Mouse (Mus musculus) stomach, embryonic 16.5 days (tissue): ENCODE measurements at regions not wholly inside any gene's neighbourhood (a gene's known extent, or its start where the extent isn't known, plus 50 kb on each side); places are given as distances from the start of the nearest gene placed in this dataset.
A peak's percentile ranks its signal among the peaks of the same experiment; 100 is the strongest.

Experiments used
- ATAC-seq: fragments of 200-750 bp; cut with Nextera tagmentation; 2 replicates; pipeline ENCODE4 v1.8.0; 2017; ENCODE audit warnings: moderate number of reproducible peaks, moderate TSS enrichment; ENCODE audit not compliant: insufficient read depth, low FRiP score
- H3K27ac ChIP-seq: fragments of 300-500 bp; sonication (generic); 2 replicates; pipeline ENCODE4 v1.5.1; 2014; ENCODE audit warnings: low read length
- H3K27me3 ChIP-seq: fragments of 300-500 bp; sonication (generic); 2 replicates; pipeline ENCODE4 v1.6.1; 2014; ENCODE audit warnings: low read length, control low read depth, mixed read lengths; ENCODE audit not compliant: control insufficient read depth, insufficient read depth
- H3K36me3 ChIP-seq: fragments of 300-500 bp; sonication (generic); 2 replicates; pipeline ENCODE4 v1.6.1; 2014; ENCODE audit warnings: low read length; ENCODE audit not compliant: control insufficient read depth, insufficient read depth
- H3K4me1 ChIP-seq: fragments of 300-500 bp; sonication (generic); 2 replicates; pipeline ENCODE4 v1.6.1; 2014; ENCODE audit warnings: low read length, control low read depth, mixed read lengths; ENCODE audit not compliant: control insufficient read depth, insufficient read depth
- H3K4me2 ChIP-seq: fragments of 300-500 bp; sonication (generic); 2 replicates; pipeline ENCODE4 v1.6.1; 2014; ENCODE audit warnings: low read depth, low read length, mixed read lengths
- H3K4me3 ChIP-seq: fragments of 300-500 bp; sonication (generic); replicated peaks from 2 replicates; pipeline ENCODE4 v1.5.1; 2014; ENCODE audit warnings: mild to moderate bottlenecking, low read length
- H3K9ac ChIP-seq: fragments of 300-500 bp; sonication (generic); 2 replicates; pipeline ENCODE4 v1.6.1; 2014; ENCODE audit warnings: low read length
- H3K9me3 ChIP-seq: fragments of 300-500 bp; sonication (generic); replicated peaks from 2 replicates; pipeline ENCODE4 v1.6.1; 2016; ENCODE audit warnings: low read length, control low read depth; ENCODE audit not compliant: control insufficient read depth
- whole genome bisulfite sequencing: fragments of 180-500 bp; shearing (Covaris S2); extraction: QIAGEN DNeasy Blood & Tissue Kit; methylation state at CpG from one replicate; pipeline ENCODE4 v1.1.7; 2014; 5-methylcytosine and 5-hydroxymethylcytosine counted together

DNA sequence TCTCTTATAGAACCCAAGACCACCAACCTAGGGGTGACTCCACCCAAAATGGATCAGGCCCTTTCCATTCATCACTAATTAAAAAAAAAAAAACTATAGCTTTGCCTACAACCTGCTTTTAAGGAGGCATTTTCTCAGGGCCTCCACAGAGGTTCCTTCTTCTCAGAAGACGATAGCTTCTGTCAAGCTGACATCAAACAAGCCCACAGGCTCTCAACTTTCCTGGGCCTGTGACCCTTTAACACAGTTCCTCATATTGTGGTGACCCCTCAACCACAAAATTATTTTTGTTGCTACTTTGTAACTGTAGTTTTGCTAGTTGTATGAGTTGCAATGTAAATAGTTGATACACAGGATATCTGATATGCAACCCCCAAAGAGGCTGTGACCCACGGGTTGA is 96.0 kb upstream of the Map4k3 start:
- Histone ChIP-seq H3K27ac (no peak overlapping the region), H3K27me3 (no peaks in the 10 kb centered on the region), H3K4me2 (no peak overlapping the region), H3K36me3 (no peaks in the 10 kb centered on the region), H3K4me1 (peaks cover 20% of the 10 kb centered on the region), H3K4me3 (no peak overlapping the region), H3K9me3 (no peaks in the 10 kb centered on the region), H3K9ac (no peak overlapping the region)
- WGBS: 74% methylated on average over 2 of the region's 2 CpGs
- no peak for ATAC-seq

DNA sequence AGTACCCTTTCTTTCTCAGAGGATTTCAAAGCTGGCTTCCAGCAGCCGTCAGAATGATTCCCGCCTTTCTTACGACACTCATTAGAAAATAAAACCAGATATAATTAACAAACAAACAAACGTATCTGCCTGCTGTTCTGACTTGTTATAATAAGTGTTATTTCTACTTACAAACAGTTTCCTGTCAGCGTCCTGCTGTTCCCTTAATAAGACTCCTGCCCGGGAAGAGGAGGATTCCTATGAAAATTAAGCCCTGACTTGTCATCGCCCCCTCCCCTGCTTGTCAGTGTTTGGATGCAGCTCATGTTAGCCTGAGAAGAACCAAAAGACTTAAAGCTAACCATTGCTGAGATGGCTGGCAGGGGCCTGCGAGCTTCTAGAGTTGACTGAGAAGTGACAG is 92.6 kb upstream of the Map4k3 start:
- no peaks in the 10 kb centered on the region for H3K9me3 ChIP-seq
- H3K36me3 ChIP-seq: no peaks in the 10 kb centered on the region
- no peak overlapping the region for H3K4me3 ChIP-seq
- no peaks in the 10 kb centered on the region for H3K27me3 ChIP-seq
- H3K4me1 ChIP-seq: peaks cover 20% of the 10 kb centered on the region
- no peak overlapping the region for H3K4me2 ChIP-seq
- H3K27ac ChIP-seq: no peak overlapping the region
- ATAC-seq: no peak
- 64% methylated on average over 8 of the region's 8 CpGs for WGBS
- H3K9ac ChIP-seq: no peak overlapping the region

DNA sequence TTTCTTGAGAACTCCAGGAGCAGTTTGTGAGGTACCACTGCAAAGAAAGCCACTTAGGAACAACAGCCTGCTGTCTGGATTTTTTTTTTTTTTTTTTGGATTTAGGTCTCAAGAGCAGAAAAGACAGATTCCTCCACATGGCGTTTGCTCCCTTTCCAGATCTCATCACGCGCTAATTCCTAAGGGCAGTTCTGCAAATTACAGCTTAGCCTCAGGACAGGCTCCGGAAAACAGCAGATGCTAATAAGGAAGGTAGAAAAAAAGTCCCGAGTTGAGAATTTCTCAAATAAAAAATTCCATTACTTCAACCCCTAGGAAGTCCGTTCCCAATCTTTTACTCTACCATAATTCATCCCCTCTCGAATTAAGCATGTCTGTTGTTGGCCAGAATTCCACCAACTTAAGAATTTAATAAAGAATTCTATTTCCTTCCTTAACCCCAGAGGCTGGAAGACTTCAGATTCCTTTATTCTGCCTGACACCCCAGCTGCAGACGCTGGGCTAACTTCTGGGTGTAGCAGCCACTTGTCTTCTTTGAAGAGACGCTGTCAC is 90.3 kb upstream of the Map4k3 start:
- Histone ChIP-seq H3K27ac (no peak overlapping the region), H3K4me1 (peaks cover 10% of the 10 kb centered on the region; the same call in 1 of the 2 replicates), H3K9me3 (no peaks in the 10 kb centered on the region), H3K4me2 (no peak overlapping the region), H3K4me3 (no peak overlapping the region), H3K27me3 (no peaks in the 10 kb centered on the region), H3K9ac (no peak overlapping the region), H3K36me3 (no peaks in the 10 kb centered on the region)
- no peak for ATAC-seq
- 38% methylated on average over 9 of the region's 9 CpGs for WGBS

DNA sequence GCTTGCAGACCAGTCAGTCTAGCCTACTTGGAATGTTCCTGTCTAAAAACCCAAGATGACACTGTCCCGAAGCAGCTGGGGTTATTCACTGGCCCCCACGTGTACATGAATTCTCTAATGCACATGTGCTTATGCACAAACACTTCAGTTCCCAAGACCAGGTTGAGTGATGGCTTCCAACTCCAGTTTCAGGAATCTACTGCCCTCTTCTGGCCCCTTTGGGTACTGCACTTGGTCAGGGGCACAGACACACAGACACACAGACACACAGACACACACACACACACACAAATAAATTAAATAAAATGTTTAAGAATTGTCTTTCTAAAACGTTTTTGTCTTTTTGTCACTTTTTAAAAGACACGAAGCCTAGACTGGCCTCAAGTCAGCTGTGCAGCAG is 87.5 kb upstream of the Map4k3 start:
- Histone ChIP-seq H3K27me3 (no peaks in the 10 kb centered on the region), H3K9ac (no peak overlapping the region), H3K36me3 (no peaks in the 10 kb centered on the region), H3K27ac (no peak overlapping the region), H3K4me2 (no peak overlapping the region), H3K9me3 (no peaks in the 10 kb centered on the region), H3K4me1 (peaks cover 10% of the 10 kb centered on the region; the same call in 1 of the 2 replicates), H3K4me3 (no peak overlapping the region)
- WGBS: 75% methylated on average over 4 of the region's 4 CpGs
- no peak for ATAC-seq

DNA sequence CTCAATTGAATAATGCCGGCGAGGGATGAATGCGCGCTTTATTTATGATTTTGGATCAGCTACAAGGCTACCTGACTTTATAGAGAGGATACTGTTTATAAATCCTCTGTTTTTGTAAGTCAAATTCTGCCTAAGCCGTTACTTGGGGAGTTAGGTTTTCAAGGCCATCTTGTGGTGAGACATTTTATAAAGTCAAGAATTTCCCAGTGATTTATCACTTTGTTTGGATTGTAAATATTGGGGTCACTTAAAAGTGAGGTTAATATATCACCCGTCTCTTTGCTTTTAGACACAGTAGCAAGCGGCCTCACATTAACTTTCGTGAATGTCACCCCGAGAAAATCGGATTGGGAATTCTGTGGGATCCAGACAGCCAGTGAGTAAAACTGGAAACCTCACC is 84.9 kb upstream of the Map4k3 start:
- H3K36me3 ChIP-seq: no peaks in the 10 kb centered on the region
- peaks cover 2% of the 10 kb centered on the region; the same call in 1 of the 2 replicates for H3K4me1 ChIP-seq
- no peak for ATAC-seq
- no peak overlapping the region for H3K9ac ChIP-seq
- H3K27ac ChIP-seq: no peak overlapping the region
- no peaks in the 10 kb centered on the region for H3K27me3 ChIP-seq
- WGBS: 40% methylated on average over 10 of the region's 10 CpGs
- H3K9me3 ChIP-seq: no peaks in the 10 kb centered on the region
- H3K4me2 ChIP-seq: no peak overlapping the region
- H3K4me3 ChIP-seq: no peak overlapping the region

DNA sequence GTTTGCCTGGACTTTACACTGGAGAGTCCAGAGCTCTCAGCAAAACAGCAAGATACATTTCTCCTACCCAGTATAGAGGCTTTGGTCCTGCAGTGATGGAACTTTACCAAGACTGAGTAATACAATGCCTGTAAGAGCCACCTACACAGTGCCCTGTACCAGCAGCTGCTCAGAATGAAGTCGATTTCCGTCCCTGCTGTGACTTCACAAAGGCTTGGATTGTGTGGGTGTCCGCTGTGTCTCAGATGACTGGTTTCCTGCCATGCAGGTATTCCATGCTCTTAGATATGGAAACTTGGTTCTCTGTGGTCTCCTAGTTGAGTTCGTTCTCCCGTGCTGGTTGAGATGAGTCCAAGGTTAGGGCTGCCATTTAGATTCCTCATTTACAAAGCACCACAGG is 81.0 kb upstream of the Map4k3 start:
- ATAC-seq: no peak
- 87% methylated on average over 5 of the region's 5 CpGs for WGBS
- Histone ChIP-seq H3K4me2 (no peak overlapping the region), H3K4me1 (no peaks in the 10 kb centered on the region), H3K9me3 (no peaks in the 10 kb centered on the region), H3K36me3 (no peaks in the 10 kb centered on the region), H3K9ac (no peak overlapping the region), H3K27me3 (no peaks in the 10 kb centered on the region), H3K4me3 (no peak overlapping the region), H3K27ac (no peak overlapping the region)

DNA sequence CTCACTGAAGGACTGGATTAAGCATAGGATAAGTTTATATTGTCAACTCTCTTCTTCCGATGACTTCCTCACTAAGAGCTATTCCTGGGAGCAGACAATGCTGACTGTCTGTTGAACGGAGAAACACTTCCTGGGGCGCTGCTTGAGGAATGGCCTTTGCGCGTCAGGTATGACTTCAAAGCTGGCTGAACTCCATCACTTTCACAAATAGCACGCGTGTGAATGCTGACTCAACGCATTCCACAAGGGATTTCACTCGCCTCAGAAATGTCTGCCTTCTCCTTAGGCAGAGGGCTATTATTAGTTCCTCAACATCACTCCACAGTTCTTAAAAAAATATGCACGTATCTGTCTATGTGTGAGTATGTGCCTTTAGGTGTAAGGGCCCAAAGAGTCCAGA is 79.8 kb upstream of the Map4k3 start:
- H3K27ac ChIP-seq: no peak overlapping the region
- ATAC-seq: peak; percentile 37; the same call in 1 of the 2 replicates
- no peak overlapping the region for H3K9ac ChIP-seq
- H3K4me3 ChIP-seq: no peak overlapping the region
- H3K9me3 ChIP-seq: no peaks in the 10 kb centered on the region
- no peaks in the 10 kb centered on the region for H3K27me3 ChIP-seq
- no peaks in the 10 kb centered on the region for H3K36me3 ChIP-seq
- H3K4me2 ChIP-seq: no peak overlapping the region
- peaks cover 3% of the 10 kb centered on the region; the same call in 1 of the 2 replicates for H3K4me1 ChIP-seq
- WGBS: 50% methylated on average over 10 of the region's 10 CpGs

DNA sequence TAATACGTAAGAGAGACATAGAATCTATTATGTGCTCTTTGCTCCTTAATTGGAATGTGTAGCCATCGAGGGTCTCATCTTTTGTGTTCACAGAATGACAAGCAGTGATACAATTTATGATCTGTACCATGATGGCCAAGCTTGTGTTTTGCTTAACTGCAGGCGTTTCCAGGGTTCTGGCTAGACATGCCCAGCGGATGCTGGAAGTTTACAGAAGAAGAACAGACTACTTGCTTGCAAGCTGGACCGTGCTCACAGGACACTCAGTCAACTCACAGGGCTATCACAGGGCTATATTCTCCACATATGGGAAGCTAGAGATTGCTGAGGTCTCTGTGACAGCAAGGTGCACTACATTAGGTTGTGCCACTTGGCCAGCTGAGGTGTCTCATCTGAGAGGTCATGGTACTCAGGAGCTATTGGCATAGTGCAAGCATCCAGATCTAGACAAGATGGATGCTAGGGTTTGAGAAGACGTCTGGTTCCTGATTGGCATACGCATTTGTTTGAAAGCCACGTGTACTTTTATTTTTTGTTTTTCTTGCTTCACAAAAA is 75.2 kb upstream of the Map4k3 start:
- Histone ChIP-seq H3K36me3 (no peaks in the 10 kb centered on the region), H3K4me2 (no peak overlapping the region), H3K4me1 (peaks cover 31% of the 10 kb centered on the region), H3K9me3 (no peaks in the 10 kb centered on the region), H3K27me3 (no peaks in the 10 kb centered on the region), H3K27ac (no peak overlapping the region), H3K4me3 (no peak overlapping the region), H3K9ac (no peak overlapping the region)
- no peak for ATAC-seq
- whole genome bisulfite sequencing: 63% methylated on average over 8 of the region's 8 CpGs

DNA sequence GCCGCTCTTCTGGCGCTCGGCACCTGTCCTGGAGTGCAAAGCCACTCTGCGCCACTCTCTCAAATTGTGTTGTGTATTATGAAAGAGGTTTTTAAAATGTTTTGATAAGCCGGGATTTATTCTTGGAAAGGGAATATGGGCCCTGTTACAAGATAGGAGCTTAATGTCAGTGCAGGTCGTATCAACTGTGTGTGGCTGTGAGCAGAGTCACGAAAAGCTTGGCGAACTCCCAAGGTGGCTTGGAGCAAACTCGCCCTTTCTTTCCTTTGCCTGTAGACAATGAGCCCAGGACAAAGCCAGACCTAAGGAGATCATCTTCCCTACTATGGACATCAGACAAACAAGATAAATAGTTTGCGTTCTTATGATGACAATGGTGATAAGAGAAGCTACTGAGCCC is 74.3 kb upstream of the Map4k3 start:
- WGBS: 37% methylated on average over 10 of the region's 10 CpGs
- Histone ChIP-seq H3K9ac (peak overlapping the region; percentile 49; the same call in 1 of the 2 replicates), H3K9me3 (no peaks in the 10 kb centered on the region), H3K4me1 (peaks cover 31% of the 10 kb centered on the region), H3K4me3 (no peak overlapping the region), H3K4me2 (peak overlapping the region; percentile 42; the same call in 1 of the 2 replicates), H3K27me3 (no peaks in the 10 kb centered on the region), H3K27ac (peak overlapping the region; percentile 87), H3K36me3 (no peaks in the 10 kb centered on the region)
- no peak for ATAC-seq
